Mouse (Mus musculus): ENCODE results near the gene Mctp1. TPM values are rescaled to one million over a fixed set of nuclear protein-coding genes. Genes with fewer than 3 reads are reported as not detected.
"Not testable (repeated sequence)": the region's sequence is repeated elsewhere in the genome, so short reads cannot be mapped to it uniquely, and the experiment has no call there.

The Mctp1 gene
- polyA plus RNA-seq, 1 experiment from 2014 or later: 1.3 TPM

DNA sequence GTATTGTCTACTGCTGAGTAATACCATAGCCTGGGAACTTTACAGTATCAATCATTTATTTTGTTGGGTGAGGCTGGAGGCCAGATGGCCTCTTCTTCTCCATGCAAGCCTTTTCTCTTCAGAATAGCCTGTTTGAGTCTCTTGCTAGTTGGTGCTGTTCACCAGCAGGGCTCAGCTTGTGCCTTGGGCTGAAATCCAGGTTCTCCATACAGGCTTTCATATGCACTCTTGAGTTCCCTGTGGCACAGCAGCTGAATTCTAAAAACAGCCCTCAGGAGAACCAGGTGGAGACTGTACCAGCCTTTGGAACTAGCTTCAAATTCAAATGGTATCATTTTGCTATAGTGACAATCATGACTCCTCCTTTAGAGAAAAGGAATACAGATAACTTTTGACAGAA lies 179.7 kb downstream of the Mctp1 start:
- H3K27me3 ChIP-seq (replicated peaks; ENCODE audit: control insufficient read depth, insufficient read depth, low read length): no peaks in the 10 kb centered on the region

DNA sequence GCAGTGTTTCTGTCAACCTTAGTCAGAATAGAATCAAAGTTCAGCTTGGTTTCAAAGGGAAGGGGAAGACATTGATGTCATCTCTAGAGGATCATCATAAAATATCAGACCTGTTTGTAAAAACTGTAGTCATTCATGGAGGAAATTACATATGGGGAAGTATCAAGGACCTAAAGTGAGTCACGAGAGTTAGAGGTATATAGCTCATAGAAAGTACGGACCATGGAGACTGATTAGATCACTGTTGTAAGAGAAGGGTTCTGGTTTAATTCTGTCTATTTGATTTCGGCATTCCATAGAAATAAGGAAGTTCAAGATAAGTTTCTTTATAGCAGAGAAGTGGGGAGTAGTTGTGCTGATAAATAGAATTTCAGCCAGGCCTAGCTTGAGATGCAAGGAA lies 181.7 kb downstream of the Mctp1 start:
- Histone ChIP-seq H3K9me3 (ENCODE audit: control insufficient read depth, low read length) (no peaks in the 10 kb centered on the region), H3K9ac (ENCODE audit: low read depth, low read length) (no peak overlapping the region), H3K4me2 (ENCODE audit: low read depth, low read length) (no peak overlapping the region), H3K4me3 (ENCODE audit: low read depth, low read length) (no peak overlapping the region), H3K27me3 (replicated peaks; ENCODE audit: control insufficient read depth, insufficient read depth, low read length) (no peaks in the 10 kb centered on the region), H3K36me3 (ENCODE audit: control insufficient read depth, insufficient read depth, low read length) (no peaks in the 10 kb centered on the region), H3K4me1 (ENCODE audit: control insufficient read depth, insufficient read depth, low read length) (no peaks in the 10 kb centered on the region), H3K27ac (replicated peaks; ENCODE audit: low read depth, low read length) (no peak overlapping the region)
- 84% methylated on average over 3 of the region's 3 CpGs for WGBS
- ATAC-seq (ENCODE audit: low read depth): no peak
- DNase-seq (ENCODE audit: low spot score): no peak

More for the DNA sequence above, 179.7 kb downstream of the Mctp1 start:
- H3K27ac ChIP-seq (replicated peaks; ENCODE audit: low read depth, low read length): no peak overlapping the region
- no peaks in the 10 kb centered on the region for H3K36me3 ChIP-seq (ENCODE audit: control insufficient read depth, insufficient read depth, low read length)
- no peak overlapping the region for H3K9ac ChIP-seq (ENCODE audit: low read depth, low read length)
- DNase-seq (ENCODE audit: low spot score) (no peak), ATAC-seq (ENCODE audit: low read depth) (no peak)
- H3K4me3 ChIP-seq (ENCODE audit: low read depth, low read length): no peak overlapping the region
- no peaks in the 10 kb centered on the region for H3K9me3 ChIP-seq (ENCODE audit: control insufficient read depth, low read length)
- H3K4me2 ChIP-seq (ENCODE audit: low read depth, low read length): no peak overlapping the region
- no peaks in the 10 kb centered on the region for H3K4me1 ChIP-seq (ENCODE audit: control insufficient read depth, insufficient read depth, low read length)

- 73% methylated on average over 4 of the region's 4 CpGs for WGBS
- Histone ChIP-seq H3K36me3 (ENCODE audit: control insufficient read depth, insufficient read depth, low read length) (no peaks in the 10 kb centered on the region), H3K4me1 (ENCODE audit: control insufficient read depth, insufficient read depth, low read length) (no peaks in the 10 kb centered on the region)
Measured at GRCm38 (mm10) chr13:76567448-76567847, 183.1 kb downstream of the Mctp1 start.

DNA sequence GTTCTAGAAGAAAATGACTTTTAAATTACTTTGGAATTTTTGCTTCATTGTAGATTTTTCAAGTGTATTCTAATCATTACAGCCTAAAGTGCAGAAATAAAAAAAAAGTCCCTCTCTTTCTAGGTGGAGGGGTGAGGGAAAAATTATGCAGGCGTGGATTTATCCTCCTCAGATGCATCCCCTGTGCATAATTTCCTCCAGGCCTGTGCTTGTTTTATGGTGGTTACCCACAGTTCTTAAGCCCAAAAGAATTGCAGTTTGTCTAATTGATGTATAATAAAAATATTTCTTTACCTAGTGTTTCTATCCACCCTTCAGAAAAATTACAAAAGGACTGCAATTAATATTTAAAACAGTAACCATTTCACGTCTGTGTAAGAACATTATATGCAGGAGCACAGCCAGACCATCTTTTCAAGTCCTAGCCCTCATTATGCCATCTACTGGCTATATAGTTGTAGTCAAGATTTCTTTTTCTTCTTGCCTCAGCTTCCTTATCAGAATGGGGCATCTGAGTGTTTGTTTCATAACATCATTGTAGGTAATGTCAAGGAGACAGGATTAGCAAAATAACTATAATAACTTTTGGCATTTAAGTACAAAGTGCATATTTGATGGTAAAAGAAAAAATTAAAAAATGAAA lies 184.4 kb downstream of the Mctp1 start:
- Histone ChIP-seq H3K4me2 (ENCODE audit: low read depth, low read length) (no peak overlapping the region), H3K36me3 (ENCODE audit: control insufficient read depth, insufficient read depth, low read length) (no peaks in the 10 kb centered on the region), H3K27ac (replicated peaks; ENCODE audit: low read depth, low read length) (no peak overlapping the region), H3K9ac (ENCODE audit: low read depth, low read length) (no peak overlapping the region), H3K4me3 (ENCODE audit: low read depth, low read length) (no peak overlapping the region), H3K4me1 (ENCODE audit: control insufficient read depth, insufficient read depth, low read length) (no peaks in the 10 kb centered on the region), H3K27me3 (replicated peaks; ENCODE audit: control insufficient read depth, insufficient read depth, low read length) (no peaks in the 10 kb centered on the region), H3K9me3 (ENCODE audit: control insufficient read depth, low read length) (no peaks in the 10 kb centered on the region)
- no peak for DNase-seq (ENCODE audit: low spot score)
- WGBS: 55% methylated on average over 2 of the region's 2 CpGs
- ATAC-seq (ENCODE audit: low read depth): no peak

More at GRCm38 (mm10) chr13:76567448-76567847, 183.1 kb downstream of the Mctp1 start:
- Histone ChIP-seq H3K9me3 (ENCODE audit: control insufficient read depth, low read length) (no peaks in the 10 kb centered on the region), H3K27me3 (replicated peaks; ENCODE audit: control insufficient read depth, insufficient read depth, low read length) (no peaks in the 10 kb centered on the region), H3K27ac (replicated peaks; ENCODE audit: low read depth, low read length) (no peak overlapping the region), H3K4me3 (ENCODE audit: low read depth, low read length) (no peak overlapping the region), H3K4me2 (ENCODE audit: low read depth, low read length) (no peak overlapping the region), H3K9ac (ENCODE audit: low read depth, low read length) (no peak overlapping the region)
- ATAC-seq (ENCODE audit: low read depth) (no peak), DNase-seq (ENCODE audit: low spot score) (no peak)

DNA sequence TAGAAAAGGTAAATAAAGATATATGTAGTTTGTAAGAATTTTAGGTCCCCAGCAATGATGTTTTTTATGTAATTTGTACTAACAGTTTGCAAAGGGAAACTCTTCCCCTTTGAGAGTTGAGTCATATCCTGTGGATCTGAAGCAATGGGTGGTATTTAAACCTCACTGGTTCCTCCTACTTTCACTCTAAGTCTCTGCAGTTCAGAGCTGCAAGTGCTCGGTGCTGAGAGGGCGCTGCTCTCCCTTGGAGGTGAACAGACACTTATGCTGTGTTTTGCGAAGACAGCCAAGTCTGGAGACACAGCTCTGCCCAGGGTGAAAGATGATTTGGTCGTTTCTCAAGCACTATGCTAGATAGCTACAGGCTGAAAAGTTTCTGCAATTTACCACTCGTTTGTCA lies 195.1 kb downstream of the Mctp1 start:
- no peak overlapping the region for H3K4me2 ChIP-seq (ENCODE audit: low read depth, low read length)

GRCm38 (mm10) chr13:76585447-76585846 lies 201.1 kb downstream of the Mctp1 start:
- WGBS: 64% methylated on average over 3 of the region's 3 CpGs
- no peak overlapping the region for H3K4me2 ChIP-seq (ENCODE audit: low read depth, low read length)
- no peak overlapping the region for H3K27ac ChIP-seq (replicated peaks; ENCODE audit: low read depth, low read length)
- ATAC-seq (ENCODE audit: low read depth) (no peak), DNase-seq (ENCODE audit: low spot score) (no peak)
- H3K9me3 ChIP-seq (ENCODE audit: control insufficient read depth, low read length): no peaks in the 10 kb centered on the region
- H3K4me3 ChIP-seq (ENCODE audit: low read depth, low read length): no peak overlapping the region
- no peaks in the 10 kb centered on the region for H3K27me3 ChIP-seq (replicated peaks; ENCODE audit: control insufficient read depth, insufficient read depth, low read length)
- no peak overlapping the region for H3K9ac ChIP-seq (ENCODE audit: low read depth, low read length)
- H3K36me3 ChIP-seq (ENCODE audit: control insufficient read depth, insufficient read depth, low read length): no peaks in the 10 kb centered on the region
- H3K4me1 ChIP-seq (ENCODE audit: control insufficient read depth, insufficient read depth, low read length): no peaks in the 10 kb centered on the region

More for the DNA sequence above, 195.1 kb downstream of the Mctp1 start:
- H3K9ac ChIP-seq (ENCODE audit: low read depth, low read length): no peak overlapping the region
- H3K36me3 ChIP-seq (ENCODE audit: control insufficient read depth, insufficient read depth, low read length): no peaks in the 10 kb centered on the region
- no peaks in the 10 kb centered on the region for H3K4me1 ChIP-seq (ENCODE audit: control insufficient read depth, insufficient read depth, low read length)
- 28% methylated on average over 5 of the region's 5 CpGs for WGBS
- peak; percentile 4 for DNase-seq (ENCODE audit: low spot score)
- ATAC-seq (ENCODE audit: low read depth): no peak
- no peaks in the 10 kb centered on the region for H3K9me3 ChIP-seq (ENCODE audit: control insufficient read depth, low read length)
- H3K4me3 ChIP-seq (ENCODE audit: low read depth, low read length): no peak overlapping the region
- no peak overlapping the region for H3K27ac ChIP-seq (replicated peaks; ENCODE audit: low read depth, low read length)
- H3K27me3 ChIP-seq (replicated peaks; ENCODE audit: control insufficient read depth, insufficient read depth, low read length): no peaks in the 10 kb centered on the region

GRCm38 (mm10) chr13:76590709-76591108 lies 206.4 kb downstream of the Mctp1 start:
- not testable (repeated sequence) for H3K4me3 ChIP-seq (ENCODE audit: low read depth, low read length); H3K4me1 ChIP-seq (ENCODE audit: control insufficient read depth, insufficient read depth, low read length); H3K9ac ChIP-seq (ENCODE audit: low read depth, low read length); H3K27me3 ChIP-seq (replicated peaks; ENCODE audit: control insufficient read depth, insufficient read depth, low read length); H3K36me3 ChIP-seq (ENCODE audit: control insufficient read depth, insufficient read depth, low read length); ATAC-seq (ENCODE audit: low read depth); H3K9me3 ChIP-seq (ENCODE audit: control insufficient read depth, low read length); H3K4me2 ChIP-seq (ENCODE audit: low read depth, low read length); H3K27ac ChIP-seq (replicated peaks; ENCODE audit: low read depth, low read length); DNase-seq (ENCODE audit: low spot score)
- WGBS: 88% methylated on average over 11 of the region's 11 CpGs

GRCm38 (mm10) chr13:76591189-76591588 lies 206.9 kb downstream of the Mctp1 start:
- Histone ChIP-seq H3K27ac (replicated peaks; ENCODE audit: low read depth, low read length) (no peak overlapping the region), H3K4me2 (ENCODE audit: low read depth, low read length) (no peak overlapping the region)
- no peak for DNase-seq (ENCODE audit: low spot score)

DNA sequence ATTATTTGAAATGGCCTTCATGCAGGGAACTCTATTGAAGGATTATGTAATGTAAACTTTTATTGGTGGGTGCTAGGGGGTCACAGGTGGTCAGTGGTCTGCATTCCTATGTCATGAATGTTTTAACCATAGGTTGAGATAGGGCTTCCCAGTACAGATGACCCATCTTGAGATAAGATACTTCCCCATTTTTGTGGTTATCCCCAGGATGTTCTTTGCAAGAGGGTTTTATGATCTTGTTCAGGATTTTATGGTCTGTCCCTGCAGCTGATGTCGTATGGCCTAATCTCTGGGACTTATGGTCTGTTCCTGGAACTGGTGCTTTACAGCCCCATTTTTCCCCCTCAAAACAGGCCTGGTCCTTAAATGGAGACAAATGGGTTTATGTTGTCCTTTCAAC lies 207.4 kb downstream of the Mctp1 start:
- Histone ChIP-seq H3K27me3 (replicated peaks; ENCODE audit: control insufficient read depth, insufficient read depth, low read length) (no peaks in the 10 kb centered on the region), H3K4me2 (ENCODE audit: low read depth, low read length) (no peak overlapping the region), H3K9me3 (ENCODE audit: control insufficient read depth, low read length) (no peaks in the 10 kb centered on the region), H3K27ac (replicated peaks; ENCODE audit: low read depth, low read length) (no peak overlapping the region), H3K36me3 (ENCODE audit: control insufficient read depth, insufficient read depth, low read length) (no peaks in the 10 kb centered on the region), H3K4me1 (ENCODE audit: control insufficient read depth, insufficient read depth, low read length) (no peaks in the 10 kb centered on the region), H3K9ac (ENCODE audit: low read depth, low read length) (no peak overlapping the region), H3K4me3 (ENCODE audit: low read depth, low read length) (no peak overlapping the region)
- WGBS: 79% methylated on average over 1 of the region's 1 CpGs
- DNase-seq (ENCODE audit: low spot score) (no peak), ATAC-seq (ENCODE audit: low read depth) (no peak)

More at GRCm38 (mm10) chr13:76591189-76591588, 206.9 kb downstream of the Mctp1 start:
- no peak overlapping the region for H3K9ac ChIP-seq (ENCODE audit: low read depth, low read length)
- no peaks in the 10 kb centered on the region for H3K27me3 ChIP-seq (replicated peaks; ENCODE audit: control insufficient read depth, insufficient read depth, low read length)
- H3K4me1 ChIP-seq (ENCODE audit: control insufficient read depth, insufficient read depth, low read length): no peaks in the 10 kb centered on the region
- H3K36me3 ChIP-seq (ENCODE audit: control insufficient read depth, insufficient read depth, low read length): no peaks in the 10 kb centered on the region
- no peaks in the 10 kb centered on the region for H3K9me3 ChIP-seq (ENCODE audit: control insufficient read depth, low read length)
- H3K4me3 ChIP-seq (ENCODE audit: low read depth, low read length): no peak overlapping the region
- no peak for ATAC-seq (ENCODE audit: low read depth)
